Mouse (Mus musculus): ENCODE data around the gene Acrbp. TPM values are rescaled to one million over a fixed set of nuclear protein-coding genes. Genes with fewer than 3 reads are reported as not detected.

Acrbp gene
- polyA plus RNA-seq, 1 experiment from 2014 or later = 8.0 TPM

- Histone ChIP-seq H3K36me3 (no peaks in the 10 kb centered on the region), H3K4me3 (peak overlapping the region; percentile 64), H3K4me1 (peaks cover 16% of the 10 kb centered on the region), H3K27ac (peak overlapping the region; percentile 87), H3K9me3 (no peaks in the 10 kb centered on the region), H3K27me3 (ENCODE audit: insufficient read depth, poor library complexity, severe bottlenecking) (peaks cover 27% of the 10 kb centered on the region; the same call in 1 of the 2 replicates)
- WGBS = 24% methylated on average over 25 of the region's 25 CpGs
- DNase-seq (ENCODE audit: low spot score) = no peak
Observed at GRCm38 (mm10) chr6:125081394-125081793, 31.9 kb downstream of the Acrbp start.

- 21% methylated on average over 45 of the region's 45 CpGs for WGBS
- H3K36me3 ChIP-seq = no peaks in the 10 kb centered on the region
- no peaks in the 10 kb centered on the region for H3K9me3 ChIP-seq
- peak overlapping the region; percentile 64 for H3K4me3 ChIP-seq
- H3K27ac ChIP-seq = peak overlapping the region; percentile 87
- peaks cover 27% of the 10 kb centered on the region; the same call in 1 of the 2 replicates for H3K27me3 ChIP-seq (ENCODE audit: insufficient read depth, poor library complexity, severe bottlenecking)
- DNase-seq (ENCODE audit: low spot score) = peak; percentile 97
- H3K4me1 ChIP-seq = peaks cover 16% of the 10 kb centered on the region
Observed at GRCm38 (mm10) chr6:125081797-125082560, 32.5 kb downstream of the Acrbp start.

- WGBS = 86% methylated on average over 7 of the region's 7 CpGs
- Histone ChIP-seq H3K36me3 (no peaks in the 10 kb centered on the region), H3K27ac (no peak overlapping the region), H3K4me3 (no peak overlapping the region), H3K9me3 (no peaks in the 10 kb centered on the region), H3K27me3 (ENCODE audit: insufficient read depth, poor library complexity, severe bottlenecking) (peaks cover 27% of the 10 kb centered on the region; the same call in 1 of the 2 replicates), H3K4me1 (peaks cover 16% of the 10 kb centered on the region)
- no peak for DNase-seq (ENCODE audit: low spot score)
Observed at GRCm38 (mm10) chr6:125082801-125083386, 33.4 kb downstream of the Acrbp start.

GRCm38 (mm10) chr6:125084424-125084823, 34.9 kb downstream of the Acrbp start:
- no peak for DNase-seq (ENCODE audit: low spot score)
- no peaks in the 10 kb centered on the region for H3K9me3 ChIP-seq
- H3K27ac ChIP-seq = peak overlapping the region; percentile 42; the same call in 1 of the 2 replicates
- WGBS = 11% methylated on average over 4 of the region's 4 CpGs
- H3K4me3 ChIP-seq = no peak overlapping the region
- H3K27me3 ChIP-seq (ENCODE audit: insufficient read depth, poor library complexity, severe bottlenecking) = peaks cover 27% of the 10 kb centered on the region; the same call in 1 of the 2 replicates
- H3K4me1 ChIP-seq = peaks cover 27% of the 10 kb centered on the region
- no peaks in the 10 kb centered on the region for H3K36me3 ChIP-seq

GRCm38 (mm10) chr6:125087937-125088336, 38.4 kb downstream of the Acrbp start:
- Histone ChIP-seq H3K9me3 (no peaks in the 10 kb centered on the region), H3K4me1 (peaks cover 34% of the 10 kb centered on the region), H3K4me3 (no peak overlapping the region), H3K36me3 (no peaks in the 10 kb centered on the region), H3K27me3 (ENCODE audit: insufficient read depth, poor library complexity, severe bottlenecking) (peaks cover 7% of the 10 kb centered on the region; the same call in 1 of the 2 replicates), H3K27ac (peak overlapping the region; percentile 90)
- DNase-seq (ENCODE audit: low spot score) = no peak
- 83% methylated on average over 3 of the region's 3 CpGs for WGBS

- H3K27ac ChIP-seq = peak overlapping the region; percentile 90
- H3K27me3 ChIP-seq (ENCODE audit: insufficient read depth, poor library complexity, severe bottlenecking) = no peaks in the 10 kb centered on the region
- 5% methylated on average over 20 of the region's 20 CpGs for WGBS
- peak overlapping the region; percentile 48 for H3K4me3 ChIP-seq
- DNase-seq (ENCODE audit: low spot score) = peak; percentile 94
- H3K4me1 ChIP-seq = peaks cover 32% of the 10 kb centered on the region
- H3K9me3 ChIP-seq = no peaks in the 10 kb centered on the region
- no peaks in the 10 kb centered on the region for H3K36me3 ChIP-seq
Observed at GRCm38 (mm10) chr6:125088561-125089321, 39.3 kb downstream of the Acrbp start.

GRCm38 (mm10) chr6:125089521-125090321, 40.2 kb downstream of the Acrbp start:
- no peaks in the 10 kb centered on the region for H3K27me3 ChIP-seq (ENCODE audit: insufficient read depth, poor library complexity, severe bottlenecking)
- WGBS = 4% methylated on average over 15 of the region's 15 CpGs

GRCm38 (mm10) chr6:125090341-125091085, 41.0 kb downstream of the Acrbp start:
- no peaks in the 10 kb centered on the region for H3K36me3 ChIP-seq
- no peaks in the 10 kb centered on the region for H3K9me3 ChIP-seq
- peaks cover 34% of the 10 kb centered on the region for H3K4me1 ChIP-seq
- no peaks in the 10 kb centered on the region for H3K27me3 ChIP-seq (ENCODE audit: insufficient read depth, poor library complexity, severe bottlenecking)
- peak overlapping the region; percentile 48 for H3K4me3 ChIP-seq
- WGBS = 57% methylated on average over 10 of the region's 10 CpGs
- peak overlapping the region; percentile 90 for H3K27ac ChIP-seq
- no peak for DNase-seq (ENCODE audit: low spot score)

More at GRCm38 (mm10) chr6:125089521-125090321, 40.2 kb downstream of the Acrbp start:
- Histone ChIP-seq H3K4me1 (peaks cover 26% of the 10 kb centered on the region), H3K36me3 (no peaks in the 10 kb centered on the region), H3K9me3 (no peaks in the 10 kb centered on the region), H3K4me3 (peak overlapping the region; percentile 48), H3K27ac (peak overlapping the region; percentile 90)
- peak; percentile 92 for DNase-seq (ENCODE audit: low spot score)

GRCm38 (mm10) chr6:125092372-125092771, 42.9 kb downstream of the Acrbp start:
- Histone ChIP-seq H3K4me1 (peaks cover 41% of the 10 kb centered on the region), H3K27me3 (ENCODE audit: insufficient read depth, poor library complexity, severe bottlenecking) (no peaks in the 10 kb centered on the region), H3K27ac (peak overlapping the region; percentile 42; the same call in 1 of the 2 replicates), H3K36me3 (no peaks in the 10 kb centered on the region), H3K4me3 (no peak overlapping the region), H3K9me3 (no peaks in the 10 kb centered on the region)
- no peak for DNase-seq (ENCODE audit: low spot score)
- WGBS = 85% methylated on average over 5 of the region's 5 CpGs

- DNase-seq (ENCODE audit: low spot score) = no peak
- peak overlapping the region; percentile 98; the same call in 1 of the 2 replicates for H3K27ac ChIP-seq
- H3K4me3 ChIP-seq = no peak overlapping the region
- no peaks in the 10 kb centered on the region for H3K27me3 ChIP-seq (ENCODE audit: insufficient read depth, poor library complexity, severe bottlenecking)
- WGBS = 66% methylated on average over 3 of the region's 3 CpGs
- H3K9me3 ChIP-seq = no peaks in the 10 kb centered on the region
- peaks cover 50% of the 10 kb centered on the region for H3K4me1 ChIP-seq
- peaks cover 19% of the 10 kb centered on the region for H3K36me3 ChIP-seq
Observed at GRCm38 (mm10) chr6:125094843-125095242, 45.4 kb downstream of the Acrbp start.

- peak within 1 kb of the TSS; percentile 98 for H3K27ac ChIP-seq
- DNase-seq (ENCODE audit: low spot score) = peak; percentile 96
- H3K36me3 ChIP-seq = peaks cover 27% of the 10 kb centered on the region
- H3K4me3 ChIP-seq = peak within 1 kb of the TSS; percentile 98
- no peaks in the 10 kb centered on the region for H3K9me3 ChIP-seq
- H3K27me3 ChIP-seq (ENCODE audit: insufficient read depth, poor library complexity, severe bottlenecking) = no peaks in the 10 kb centered on the region
- H3K4me1 ChIP-seq = peaks cover 50% of the 10 kb centered on the region
- WGBS = 2% methylated on average over 45 of the region's 45 CpGs
Observed at GRCm38 (mm10) chr6:125095391-125096278, 46.1 kb downstream of the Acrbp start, which contains the start of gene Chd4. TSS of gene Chd4 (plus strand) at chr6:125095981.
